Mouse (Mus musculus) testis, adult 2 months (tissue): ENCODE data around the gene Ttc22.

Source experiments
- CTCF ChIP-seq: fragments of 200-500 bp; IDR thresholded peaks from 2 replicates; pipeline ENCODE4 v1.5.1; 2012; ENCODE audit warnings: low read depth, mild to moderate bottlenecking, inconsistent platforms, low read length, moderate library complexity; ENCODE audit not compliant: control insufficient read depth, insufficient read depth, insufficient replicate concordance
- POLR2A ChIP-seq: fragments of 200-500 bp; IDR thresholded peaks from 2 replicates; pipeline ENCODE4 v1.6.1; 2012; ENCODE audit warnings: low read depth, mild to moderate bottlenecking, inconsistent platforms, low read length, moderate library complexity; ENCODE audit not compliant: control insufficient read depth

DNA sequence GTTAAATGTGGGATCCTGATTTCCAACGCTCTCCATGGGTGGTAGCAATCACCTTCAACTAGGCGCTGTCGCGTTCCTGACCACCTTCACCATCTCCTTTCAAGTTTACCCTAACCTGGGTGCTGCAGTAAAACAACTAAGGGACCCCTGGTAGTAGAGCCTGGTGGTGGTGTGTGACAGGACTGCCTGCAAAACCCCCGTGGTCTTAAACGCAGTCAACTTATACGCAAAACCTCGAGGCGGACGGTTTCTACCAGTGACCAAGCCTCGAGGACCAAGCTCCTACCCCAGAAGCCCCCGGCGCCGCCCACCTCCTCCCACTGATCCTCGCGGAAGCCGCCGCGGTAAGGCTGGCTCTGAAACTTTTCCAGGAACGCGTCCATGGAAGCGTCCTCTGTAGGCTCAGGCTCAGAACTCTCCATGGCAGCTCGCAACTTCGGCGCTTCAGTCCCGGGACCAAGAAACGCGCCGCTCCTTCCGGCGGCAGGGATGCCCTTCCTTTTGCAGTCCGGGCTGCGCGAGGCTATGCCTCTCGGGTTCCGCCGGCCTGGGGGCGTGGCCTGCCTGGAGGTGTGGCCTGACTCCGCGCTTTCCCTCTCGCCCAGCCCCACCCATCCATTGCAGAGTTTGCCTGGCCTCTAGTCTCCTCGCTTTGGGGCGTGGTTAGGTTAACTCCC lies 56.3 kb downstream of the Ttc22 start, which contains the start of gene Ttc4:
- TF ChIP-seq CTCF (no peak), POLR2A (peak; percentile 76)
